Mouse (Mus musculus): Measurements from ENCODE around the gene Lrrc46.

DNA sequence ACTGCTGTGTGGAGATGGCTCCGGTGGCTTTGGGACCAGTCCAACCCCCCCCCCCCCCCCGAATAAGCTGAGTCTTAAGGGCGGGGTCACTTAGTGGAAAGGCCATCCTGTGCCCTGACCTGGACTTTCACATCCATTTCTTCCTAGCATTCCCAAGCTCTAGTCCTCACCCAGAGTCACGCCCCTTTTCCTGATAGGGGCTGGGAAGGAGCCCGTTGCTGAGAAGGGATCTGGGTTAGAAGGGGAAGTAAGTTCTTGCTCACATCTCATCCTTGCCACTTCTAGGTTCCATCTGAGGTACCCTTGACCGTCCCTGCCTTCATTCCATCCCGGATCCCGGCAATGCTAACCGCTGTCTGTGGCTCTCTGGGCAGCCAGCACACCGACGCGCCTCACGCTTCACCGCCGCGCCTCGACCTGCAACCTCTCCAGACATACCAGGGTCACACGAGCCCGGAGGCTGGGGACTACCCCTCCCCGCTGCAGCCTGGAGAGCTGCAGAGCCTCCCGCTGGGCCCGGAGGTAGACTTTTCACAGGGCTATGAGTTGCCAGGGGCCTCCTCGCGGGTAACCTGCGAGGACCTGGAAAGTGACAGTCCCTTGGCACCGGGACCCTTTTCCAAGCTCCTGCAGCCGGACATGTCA lies 20.0 kb downstream of the Lrrc46 start:
- TF ChIP-seq CTCF (IDR thresholded peaks at IDR 0.05; ENCODE audit: low read depth, low read length) (no peak), POLR2A (IDR thresholded peaks at IDR 0.05; ENCODE audit: insufficient read depth, low read length) (no peak), EP300 (IDR thresholded peaks at IDR 0.05; ENCODE audit: insufficient read depth, low read depth, low read length) (no peak)

All from ES-Bruce4 (cell line).